Mouse (Mus musculus): ENCODE results near the gene Iars2. TPM values are rescaled to one million over a fixed set of nuclear protein-coding genes. Genes with fewer than 3 reads are reported as not detected.

Iars2 gene
- total RNA-seq (2017) = 41.4 and 60.1 TPM in 2 replicates

- peak; percentile 78 to 81 for ATAC-seq (replicated peaks in 1 of 2; ENCODE audit: insufficient read depth in 1 of 2, low FRiP score in 2 of 2, low TSS enrichment in 1 of 2, low read depth in 1 of 2, poor library complexity in 2 of 2, severe bottlenecking in 2 of 2)
These were observed at the start of gene Iars2 for GRCm38 (mm10) chr1:185328721-185329610. Gene Iars2, minus strand, starts transcription at chr1:185329396.

GRCm38 (mm10) chr1:185377429-185377828 is 48.2 kb upstream of the Iars2 start:
- no peak for ATAC-seq (replicated peaks in 1 of 2; ENCODE audit: insufficient read depth in 1 of 2, low FRiP score in 2 of 2, low TSS enrichment in 1 of 2, low read depth in 1 of 2, poor library complexity in 2 of 2, severe bottlenecking in 2 of 2)

GRCm38 (mm10) chr1:185376390-185376789 is 47.2 kb upstream of the Iars2 start:
- ATAC-seq (replicated peaks in 1 of 2; ENCODE audit: insufficient read depth in 1 of 2, low FRiP score in 2 of 2, low TSS enrichment in 1 of 2, low read depth in 1 of 2, poor library complexity in 2 of 2, severe bottlenecking in 2 of 2) = peak; percentile 56 to 71

GRCm38 (mm10) chr1:185369979-185370378 is 40.8 kb upstream of the Iars2 start:
- no peak for ATAC-seq (replicated peaks in 1 of 2; ENCODE audit: insufficient read depth in 1 of 2, low FRiP score in 2 of 2, low TSS enrichment in 1 of 2, low read depth in 1 of 2, poor library complexity in 2 of 2, severe bottlenecking in 2 of 2)

- ATAC-seq (replicated peaks in 1 of 2; ENCODE audit: insufficient read depth in 1 of 2, low FRiP score in 2 of 2, low TSS enrichment in 1 of 2, low read depth in 1 of 2, poor library complexity in 2 of 2, severe bottlenecking in 2 of 2) = no peak
These were observed 38.2 kb upstream of the Iars2 start for GRCm38 (mm10) chr1:185367383-185367782.

GRCm38 (mm10) chr1:185364183-185364540 is 35.0 kb upstream of the Iars2 start:
- no peak for ATAC-seq (replicated peaks in 1 of 2; ENCODE audit: insufficient read depth in 1 of 2, low FRiP score in 2 of 2, low TSS enrichment in 1 of 2, low read depth in 1 of 2, poor library complexity in 2 of 2, severe bottlenecking in 2 of 2)

- ATAC-seq (replicated peaks in 1 of 2; ENCODE audit: insufficient read depth in 1 of 2, low FRiP score in 2 of 2, low TSS enrichment in 1 of 2, low read depth in 1 of 2, poor library complexity in 2 of 2, severe bottlenecking in 2 of 2) = peak; percentile 51 to 56
These were observed 34.5 kb upstream of the Iars2 start for GRCm38 (mm10) chr1:185363526-185364182.

- peak; percentile 94 to 95 for ATAC-seq (replicated peaks in 1 of 2; ENCODE audit: insufficient read depth in 1 of 2, low FRiP score in 2 of 2, low TSS enrichment in 1 of 2, low read depth in 1 of 2, poor library complexity in 2 of 2, severe bottlenecking in 2 of 2)
These were observed 33.7 kb upstream of the Iars2 start, which contains the start of gene Eprs for GRCm38 (mm10) chr1:185362677-185363520. Gene Eprs, plus strand, starts transcription at chr1:185363044.

- ATAC-seq (replicated peaks in 1 of 2; ENCODE audit: insufficient read depth in 1 of 2, low FRiP score in 2 of 2, low TSS enrichment in 1 of 2, low read depth in 1 of 2, poor library complexity in 2 of 2, severe bottlenecking in 2 of 2) = no peak
These were observed 29.0 kb upstream of the Iars2 start for GRCm38 (mm10) chr1:185358211-185358610.

GRCm38 (mm10) chr1:185356246-185356645 is 27.1 kb upstream of the Iars2 start:
- no peak for ATAC-seq (replicated peaks in 1 of 2; ENCODE audit: insufficient read depth in 1 of 2, low FRiP score in 2 of 2, low TSS enrichment in 1 of 2, low read depth in 1 of 2, poor library complexity in 2 of 2, severe bottlenecking in 2 of 2)

- no peak for ATAC-seq (replicated peaks in 1 of 2; ENCODE audit: insufficient read depth in 1 of 2, low FRiP score in 2 of 2, low TSS enrichment in 1 of 2, low read depth in 1 of 2, poor library complexity in 2 of 2, severe bottlenecking in 2 of 2)
These were observed 25.5 kb upstream of the Iars2 start for GRCm38 (mm10) chr1:185354731-185355130.

GRCm38 (mm10) chr1:185353351-185353750 is 24.2 kb upstream of the Iars2 start:
- ATAC-seq (replicated peaks in 1 of 2; ENCODE audit: insufficient read depth in 1 of 2, low FRiP score in 2 of 2, low TSS enrichment in 1 of 2, low read depth in 1 of 2, poor library complexity in 2 of 2, severe bottlenecking in 2 of 2) = no peak

GRCm38 (mm10) chr1:185352151-185352550 is 23.0 kb upstream of the Iars2 start:
- ATAC-seq (replicated peaks in 1 of 2; ENCODE audit: insufficient read depth in 1 of 2, low FRiP score in 2 of 2, low TSS enrichment in 1 of 2, low read depth in 1 of 2, poor library complexity in 2 of 2, severe bottlenecking in 2 of 2) = peak; percentile 77 to 89

- ATAC-seq (replicated peaks in 1 of 2; ENCODE audit: insufficient read depth in 1 of 2, low FRiP score in 2 of 2, low TSS enrichment in 1 of 2, low read depth in 1 of 2, poor library complexity in 2 of 2, severe bottlenecking in 2 of 2) = no peak
These were observed 21.4 kb upstream of the Iars2 start for GRCm38 (mm10) chr1:185350611-185351010.

- no peak for ATAC-seq (replicated peaks in 1 of 2; ENCODE audit: insufficient read depth in 1 of 2, low FRiP score in 2 of 2, low TSS enrichment in 1 of 2, low read depth in 1 of 2, poor library complexity in 2 of 2, severe bottlenecking in 2 of 2)
These were observed 20.5 kb upstream of the Iars2 start for GRCm38 (mm10) chr1:185349741-185350140.

GRCm38 (mm10) chr1:185346188-185346587 is 17.0 kb upstream of the Iars2 start:
- ATAC-seq (replicated peaks in 1 of 2; ENCODE audit: insufficient read depth in 1 of 2, low FRiP score in 2 of 2, low TSS enrichment in 1 of 2, low read depth in 1 of 2, poor library complexity in 2 of 2, severe bottlenecking in 2 of 2) = no peak

GRCm38 (mm10) chr1:185343422-185343821 is 14.2 kb upstream of the Iars2 start:
- ATAC-seq (replicated peaks in 1 of 2; ENCODE audit: insufficient read depth in 1 of 2, low FRiP score in 2 of 2, low TSS enrichment in 1 of 2, low read depth in 1 of 2, poor library complexity in 2 of 2, severe bottlenecking in 2 of 2) = no peak

- ATAC-seq (replicated peaks in 1 of 2; ENCODE audit: insufficient read depth in 1 of 2, low FRiP score in 2 of 2, low TSS enrichment in 1 of 2, low read depth in 1 of 2, poor library complexity in 2 of 2, severe bottlenecking in 2 of 2) = no peak
These were observed 13.2 kb upstream of the Iars2 start for GRCm38 (mm10) chr1:185342441-185342840.
